Mouse (Mus musculus) neural tube, embryonic 15.5 days (tissue): ENCODE measurements around the gene Fgfr2. TPM values are rescaled to one million over a fixed set of nuclear protein-coding genes. Genes with fewer than 3 reads are reported as not detected.

Source experiments
- ATAC-seq: fragments of 200-750 bp; cut with Nextera tagmentation; 2 replicates; pipeline ENCODE4 v1.8.0; 2017; ENCODE audit warnings: mild to moderate bottlenecking, moderate TSS enrichment, moderate library complexity; ENCODE audit not compliant: low FRiP score
- H3K27ac ChIP-seq: fragments of 300-500 bp; sonication (generic); replicated peaks from 2 replicates; pipeline ENCODE4 v1.5.1; 2015; ENCODE audit warnings: mild to moderate bottlenecking, inconsistent platforms
- H3K27me3 ChIP-seq: fragments of 300-500 bp; sonication (generic); replicated peaks from 2 replicates; pipeline ENCODE4 v1.6.1; 2015; ENCODE audit warnings: inconsistent platforms
- H3K36me3 ChIP-seq: fragments of 300-500 bp; sonication (generic); 2 replicates; pipeline ENCODE4 v1.6.1; 2015; ENCODE audit warnings: inconsistent platforms
- H3K4me1 ChIP-seq: fragments of 300-500 bp; sonication (generic); 2 replicates; pipeline ENCODE4 v1.6.1; 2015; ENCODE audit warnings: inconsistent platforms
- H3K4me2 ChIP-seq: fragments of 300-500 bp; sonication (generic); 2 replicates; pipeline ENCODE4 v1.6.1; 2015; ENCODE audit warnings: inconsistent platforms, mild to moderate bottlenecking, moderate library complexity
- H3K4me3 ChIP-seq: fragments of 300-500 bp; sonication (generic); replicated peaks from 2 replicates; pipeline ENCODE4 v1.5.1; 2015; ENCODE audit warnings: mild to moderate bottlenecking, inconsistent platforms
- H3K9ac ChIP-seq: fragments of 300-500 bp; sonication (generic); replicated peaks from 2 replicates; pipeline ENCODE4 v1.6.1; 2015; ENCODE audit warnings: mild to moderate bottlenecking, inconsistent platforms
- H3K9me3 ChIP-seq: fragments of 300-500 bp; sonication (generic); replicated peaks from 2 replicates; pipeline ENCODE4 v1.6.1; 2016; ENCODE audit warnings: inconsistent platforms
- WGBS: fragments of 180-500 bp; shearing (Covaris S2); methylation state at CpG from one replicate; pipeline ENCODE4 v1.1.7; 2015; ENCODE audit warnings: mixed read lengths; 5-methylcytosine and 5-hydroxymethylcytosine counted together
- polyA plus RNA-seq: library from polyadenylated mRNA; unstranded; fragments of >200 nt; fragmentation: Nextera tagmentation; extraction: Ambion mirVana; gene quantifications from 2 replicates; pipeline ENCODE4 v1.2.1, GENCODE M21; 2015

Gene Fgfr2
- polyA plus RNA-seq, 1 experiment from 2014 or later: 21.2 TPM

DNA sequence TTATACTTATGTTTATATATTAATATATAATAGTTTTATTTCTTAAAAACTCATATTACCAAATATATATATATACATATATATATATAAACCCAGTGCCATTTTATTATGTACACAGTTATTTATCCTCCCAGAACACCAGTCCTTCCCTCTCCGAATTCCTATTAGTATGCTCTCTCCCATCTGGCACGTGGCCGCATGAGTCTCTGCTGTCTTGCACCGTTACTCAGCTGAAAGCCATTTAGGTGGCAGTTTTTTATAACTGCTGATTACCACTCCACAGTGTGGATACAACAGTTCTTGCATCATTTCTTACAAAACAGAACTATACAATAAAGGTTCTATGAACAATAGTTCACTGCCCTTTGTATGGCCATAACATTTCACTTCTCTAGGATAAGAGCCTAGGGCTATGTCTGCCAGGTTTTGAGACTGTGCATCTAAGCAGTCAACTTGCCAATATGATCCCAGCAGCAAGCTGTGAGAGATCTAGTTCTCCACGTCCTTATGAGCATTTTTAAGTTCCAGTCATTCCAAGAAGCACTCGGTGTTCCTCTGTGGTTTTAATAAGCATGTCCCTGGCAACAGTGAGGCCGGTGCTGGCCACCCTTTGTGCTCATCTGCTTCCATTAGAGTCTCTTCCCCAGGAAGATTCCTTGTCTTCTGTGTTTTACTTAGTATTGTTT is 1777.2 kb downstream of the Fgfr2 start:
- Histone ChIP-seq H3K4me2 (no peak overlapping the region), H3K9ac (no peak overlapping the region), H3K27me3 (no peaks in the 10 kb centered on the region), H3K9me3 (no peaks in the 10 kb centered on the region), H3K4me3 (no peak overlapping the region), H3K4me1 (no peaks in the 10 kb centered on the region), H3K27ac (no peak overlapping the region), H3K36me3 (peaks cover 39% of the 10 kb centered on the region)
- ATAC-seq: no peak
- 49% methylated on average over 7 of the region's 7 CpGs for WGBS

GRCm38 (mm10) chr7:131337502-131338068 is 1785.6 kb downstream of the Fgfr2 start:
- no peaks in the 10 kb centered on the region for H3K4me1 ChIP-seq
- H3K9ac ChIP-seq: no peak overlapping the region
- H3K4me2 ChIP-seq: no peak overlapping the region
- no peak overlapping the region for H3K27ac ChIP-seq
- ATAC-seq: no peak
- peaks cover 18% of the 10 kb centered on the region for H3K36me3 ChIP-seq
- 34% methylated on average over 8 of the region's 8 CpGs for WGBS
- no peaks in the 10 kb centered on the region for H3K27me3 ChIP-seq
- no peaks in the 10 kb centered on the region for H3K9me3 ChIP-seq
- H3K4me3 ChIP-seq: no peak overlapping the region

GRCm38 (mm10) chr7:131333564-131333963 is 1789.6 kb downstream of the Fgfr2 start, which contains the start of gene Fam24a:
Fam24a (plus strand) TSS chr7:131333864.
- Histone ChIP-seq H3K9me3 (no peaks in the 10 kb centered on the region), H3K9ac (no peak within 1 kb of the TSS), H3K4me3 (no peak within 1 kb of the TSS), H3K4me1 (no peaks in the 10 kb centered on the region), H3K27me3 (no peaks in the 10 kb centered on the region), H3K36me3 (no peaks in the 10 kb centered on the region; the same call in 1 of the 2 replicates), H3K4me2 (no peak within 1 kb of the TSS), H3K27ac (no peak within 1 kb of the TSS)
- ATAC-seq: no peak
- WGBS: 48% methylated on average over 1 of the region's 1 CpGs

- no peak overlapping the region for H3K9ac ChIP-seq
- no peaks in the 10 kb centered on the region for H3K36me3 ChIP-seq
- ATAC-seq: no peak
- no peaks in the 10 kb centered on the region for H3K9me3 ChIP-seq
- H3K4me1 ChIP-seq: no peaks in the 10 kb centered on the region
- H3K27ac ChIP-seq: no peak overlapping the region
- H3K4me2 ChIP-seq: no peak overlapping the region
- H3K4me3 ChIP-seq: no peak overlapping the region
- no peaks in the 10 kb centered on the region for H3K27me3 ChIP-seq
- WGBS: 88% methylated on average over 2 of the region's 2 CpGs
These were observed 1791.5 kb downstream of the Fgfr2 start for GRCm38 (mm10) chr7:131331688-131332087.

- no peak for ATAC-seq
- H3K27ac ChIP-seq: no peak within 1 kb of the TSS
- H3K36me3 ChIP-seq: no peaks in the 10 kb centered on the region
- H3K27me3 ChIP-seq: no peaks in the 10 kb centered on the region
- H3K9ac ChIP-seq: no peak within 1 kb of the TSS
- H3K4me1 ChIP-seq: no peaks in the 10 kb centered on the region
- H3K4me3 ChIP-seq: no peak within 1 kb of the TSS
- WGBS: 96% methylated on average over 5 of the region's 5 CpGs
- H3K4me2 ChIP-seq: no peak within 1 kb of the TSS
- H3K9me3 ChIP-seq: no peaks in the 10 kb centered on the region
These were observed 1793.7 kb downstream of the Fgfr2 start, which contains the start of gene Fam24b for GRCm38 (mm10) chr7:131329416-131329815. Fam24b (minus strand) TSS chr7:131329516.

- no peak overlapping the region for H3K4me2 ChIP-seq
- H3K9ac ChIP-seq: no peak overlapping the region
- ATAC-seq: no peak
- H3K36me3 ChIP-seq: no peaks in the 10 kb centered on the region
- H3K4me3 ChIP-seq: no peak overlapping the region
- H3K27ac ChIP-seq: no peak overlapping the region
- WGBS: 96% methylated on average over 5 of the region's 5 CpGs
- no peaks in the 10 kb centered on the region for H3K9me3 ChIP-seq
- no peaks in the 10 kb centered on the region for H3K4me1 ChIP-seq
- no peaks in the 10 kb centered on the region for H3K27me3 ChIP-seq
These were observed 1796.1 kb downstream of the Fgfr2 start for GRCm38 (mm10) chr7:131327054-131327453.

- 85% methylated on average over 2 of the region's 2 CpGs for whole genome bisulfite sequencing
- H3K9ac ChIP-seq: no peak within 1 kb of the TSS
- no peak within 1 kb of the TSS for H3K27ac ChIP-seq
- no peak within 1 kb of the TSS for H3K4me3 ChIP-seq
- no peaks in the 10 kb centered on the region for H3K27me3 ChIP-seq
- H3K36me3 ChIP-seq: no peaks in the 10 kb centered on the region
- H3K9me3 ChIP-seq: no peaks in the 10 kb centered on the region
- no peaks in the 10 kb centered on the region for H3K4me1 ChIP-seq
- no peak for ATAC-seq
- no peak within 1 kb of the TSS for H3K4me2 ChIP-seq
These were observed 1801.0 kb downstream of the Fgfr2 start, which contains the start of gene Cuzd1 for GRCm38 (mm10) chr7:131322192-131322591. Cuzd1 (minus strand) TSS chr7:131322292.

DNA sequence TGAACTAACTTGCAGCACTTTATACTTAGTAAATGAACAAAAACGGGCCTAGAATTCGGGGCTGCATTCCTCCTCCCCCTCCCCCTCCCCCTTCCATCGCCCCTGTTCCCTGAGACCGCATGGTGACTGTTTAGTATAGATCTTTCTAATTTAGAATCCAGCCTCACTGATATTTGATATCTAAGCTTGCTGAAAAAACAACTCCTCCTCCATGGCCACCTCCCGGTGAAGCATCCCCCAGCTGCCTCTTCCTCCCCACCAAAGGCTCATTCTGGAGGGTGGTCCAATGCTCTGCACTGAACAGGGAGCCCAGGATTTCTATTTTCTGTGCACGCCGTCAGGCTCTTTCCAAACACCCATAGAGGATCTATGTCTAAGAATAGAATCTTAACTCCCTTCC is 1804.8 kb downstream of the Fgfr2 start:
- no peaks in the 10 kb centered on the region for H3K9me3 ChIP-seq
- H3K27ac ChIP-seq: no peak overlapping the region
- H3K9ac ChIP-seq: no peak overlapping the region
- H3K4me1 ChIP-seq: no peaks in the 10 kb centered on the region
- no peak overlapping the region for H3K4me3 ChIP-seq
- WGBS: 93% methylated on average over 5 of the region's 7 CpGs
- H3K36me3 ChIP-seq: no peaks in the 10 kb centered on the region
- H3K4me2 ChIP-seq: no peak overlapping the region
- no peaks in the 10 kb centered on the region for H3K27me3 ChIP-seq
- ATAC-seq: no peak

DNA sequence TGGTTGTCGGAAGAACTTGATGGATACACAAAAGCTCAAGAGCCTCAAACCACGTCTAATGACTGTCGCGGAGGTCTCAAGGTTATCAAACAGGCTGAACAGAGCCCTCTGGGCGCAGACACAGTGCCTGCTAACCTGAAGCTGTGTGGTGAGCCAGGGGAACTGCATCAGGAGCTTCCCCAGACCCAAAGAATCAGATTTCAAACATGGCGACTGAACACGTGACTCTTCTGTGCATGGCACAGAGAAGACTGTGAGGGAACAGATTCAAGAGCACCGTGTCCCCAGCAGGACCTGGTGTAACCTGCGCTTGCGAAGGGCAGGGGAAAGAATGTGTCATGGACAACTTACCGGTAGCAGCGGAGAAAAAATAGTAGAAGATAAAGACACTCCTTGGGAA is 1805.6 kb downstream of the Fgfr2 start:
- no peak overlapping the region for H3K4me3 ChIP-seq
- H3K4me1 ChIP-seq: no peaks in the 10 kb centered on the region
- H3K36me3 ChIP-seq: no peaks in the 10 kb centered on the region
- no peaks in the 10 kb centered on the region for H3K27me3 ChIP-seq
- no peak overlapping the region for H3K27ac ChIP-seq
- H3K4me2 ChIP-seq: no peak overlapping the region
- ATAC-seq: no peak
- H3K9ac ChIP-seq: no peak overlapping the region
- WGBS: 81% methylated on average over 12 of the region's 12 CpGs
- H3K9me3 ChIP-seq: no peaks in the 10 kb centered on the region

DNA sequence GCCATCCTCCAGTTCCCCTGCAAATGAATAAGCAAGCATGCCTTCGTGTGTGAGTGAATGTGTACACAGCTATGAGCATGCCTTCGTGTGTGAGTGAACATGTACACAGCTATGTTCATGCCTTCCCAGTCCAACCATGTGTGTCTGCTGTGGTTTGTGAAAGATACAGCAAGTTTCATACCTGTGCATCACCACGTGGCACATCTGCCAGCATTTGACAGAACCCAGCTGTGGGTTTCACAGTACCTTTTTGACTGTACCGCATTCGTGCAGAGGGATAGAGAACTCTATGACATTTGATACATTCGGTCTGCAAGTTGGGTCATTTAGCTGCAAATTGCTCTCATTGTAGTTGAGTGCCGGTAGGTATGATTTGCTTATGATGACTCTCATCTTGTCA is 1808.7 kb downstream of the Fgfr2 start:
- ATAC-seq: no peak
- H3K36me3 ChIP-seq: no peaks in the 10 kb centered on the region
- no peak overlapping the region for H3K27ac ChIP-seq
- H3K9me3 ChIP-seq: no peaks in the 10 kb centered on the region
- H3K4me2 ChIP-seq: no peak overlapping the region
- no peaks in the 10 kb centered on the region for H3K4me1 ChIP-seq
- H3K4me3 ChIP-seq: no peak overlapping the region
- H3K27me3 ChIP-seq: no peaks in the 10 kb centered on the region
- H3K9ac ChIP-seq: no peak overlapping the region
- 89% methylated on average over 7 of the region's 7 CpGs for WGBS

GRCm38 (mm10) chr7:131306733-131307132 is 1816.4 kb downstream of the Fgfr2 start:
- no peaks in the 10 kb centered on the region for H3K36me3 ChIP-seq
- no peaks in the 10 kb centered on the region for H3K9me3 ChIP-seq
- WGBS: 81% methylated on average over 5 of the region's 5 CpGs
- H3K4me3 ChIP-seq: no peak overlapping the region
- H3K27me3 ChIP-seq: no peaks in the 10 kb centered on the region
- no peaks in the 10 kb centered on the region for H3K4me1 ChIP-seq
- no peak for ATAC-seq
- no peak overlapping the region for H3K4me2 ChIP-seq
- no peak overlapping the region for H3K9ac ChIP-seq
- H3K27ac ChIP-seq: no peak overlapping the region

DNA sequence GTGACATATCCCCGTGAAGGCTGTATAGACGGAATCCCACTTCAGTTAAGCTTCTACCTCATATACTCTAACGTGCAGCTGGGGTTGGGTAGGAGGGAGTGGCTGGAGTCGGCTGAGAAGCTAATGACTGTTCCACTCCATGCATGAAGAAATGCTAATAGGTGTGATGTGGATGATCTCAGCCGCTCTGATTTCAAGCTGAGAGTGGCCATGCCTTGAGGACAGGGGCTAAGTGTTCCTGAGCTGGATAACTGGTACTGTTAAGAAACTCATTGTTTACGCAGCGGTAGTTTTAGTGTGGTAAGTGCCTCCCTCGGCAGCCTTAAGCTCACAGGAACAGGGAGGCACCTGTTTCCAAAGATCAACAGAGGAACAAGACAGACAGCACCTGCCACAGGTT is 1819.8 kb downstream of the Fgfr2 start:
- Histone ChIP-seq H3K4me2 (no peak overlapping the region), H3K27ac (no peak overlapping the region), H3K9me3 (no peaks in the 10 kb centered on the region), H3K4me1 (no peaks in the 10 kb centered on the region), H3K27me3 (no peaks in the 10 kb centered on the region), H3K9ac (no peak overlapping the region), H3K36me3 (no peaks in the 10 kb centered on the region), H3K4me3 (no peak overlapping the region)
- WGBS: 76% methylated on average over 8 of the region's 8 CpGs
- no peak for ATAC-seq
